Mouse (Mus musculus): ENCODE measurements at regions not wholly inside any gene's neighbourhood (a gene's known extent, or its start where the extent isn't known, plus 50 kb on each side); places are given as distances from the start of the nearest gene placed in this dataset.

DNA sequence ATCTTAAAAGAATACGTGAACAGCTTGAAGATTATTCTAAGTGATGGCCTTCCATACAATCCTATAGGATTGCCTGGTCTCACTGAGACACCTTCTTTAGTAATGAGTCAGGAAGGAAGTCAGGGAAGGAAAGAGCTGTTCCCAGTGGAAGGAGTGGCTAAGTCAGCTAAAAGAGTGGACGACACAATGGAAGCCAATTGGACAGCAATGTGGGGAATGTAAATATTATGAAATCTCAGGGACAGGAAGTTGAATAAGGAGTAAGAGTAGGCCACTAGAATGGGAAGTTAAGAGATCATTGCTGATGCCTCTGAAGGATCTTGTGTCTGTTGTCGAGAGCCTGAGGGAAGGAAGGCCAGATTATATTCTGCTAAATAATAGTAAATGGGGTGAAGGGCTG, 258.9 kb downstream of the Btg1 start:
- TF ChIP-seq CTCF (IDR thresholded peaks at IDR 0.05; ENCODE audit: insufficient read depth, low read length) (no peak), POLR2A (IDR thresholded peaks at IDR 0.05; ENCODE audit: borderline replicate concordance, extremely low read depth, low read depth, low read length) (no peak)

Measured in lung, adult 2 months (tissue).